Mouse (Mus musculus): ENCODE measurements at regions not wholly inside any gene's neighbourhood (a gene's known extent, or its start where the extent isn't known, plus 50 kb on each side); places are given as distances from the start of the nearest gene placed in this dataset.

GRCm38 (mm10) chr15:88083911-88084310, 516.2 kb upstream of the Zdhhc25 start:
- no peak overlapping the region for H3K27ac ChIP-seq (replicated peaks; ENCODE audit: low read depth, low read length)
- 60% methylated on average over 5 of the region's 5 CpGs for WGBS
- H3K4me3 ChIP-seq (ENCODE audit: low read depth, low read length) = no peak overlapping the region
- H3K9me3 ChIP-seq (replicated peaks; ENCODE audit: control insufficient read depth, low read length) = no peaks in the 10 kb centered on the region
- H3K4me2 ChIP-seq (ENCODE audit: low read depth, low read length) = no peak overlapping the region
- ATAC-seq (replicated peaks; ENCODE audit: insufficient number of reproducible peaks, low FRiP score, low TSS enrichment, low read depth) (no peak), DNase-seq (ENCODE audit: low spot score) (no peak)
- no peaks in the 10 kb centered on the region for H3K4me1 ChIP-seq (ENCODE audit: control insufficient read depth, insufficient read depth, low read length)
- no peak overlapping the region for H3K9ac ChIP-seq (replicated peaks; ENCODE audit: low read length)
- H3K36me3 ChIP-seq (replicated peaks; ENCODE audit: control insufficient read depth, insufficient read depth, low read depth, low read length) = no peaks in the 10 kb centered on the region
- H3K27me3 ChIP-seq (ENCODE audit: control insufficient read depth, insufficient read depth, low read length) = no peaks in the 10 kb centered on the region

GRCm38 (mm10) chr15:88085631-88086030, 514.5 kb upstream of the Zdhhc25 start:
- Histone ChIP-seq H3K4me2 (ENCODE audit: low read depth, low read length) (no peak overlapping the region), H3K4me3 (ENCODE audit: low read depth, low read length) (no peak overlapping the region), H3K4me1 (ENCODE audit: control insufficient read depth, insufficient read depth, low read length) (no peaks in the 10 kb centered on the region), H3K36me3 (replicated peaks; ENCODE audit: control insufficient read depth, insufficient read depth, low read depth, low read length) (no peaks in the 10 kb centered on the region), H3K9ac (replicated peaks; ENCODE audit: low read length) (no peak overlapping the region), H3K27me3 (ENCODE audit: control insufficient read depth, insufficient read depth, low read length) (no peaks in the 10 kb centered on the region), H3K9me3 (replicated peaks; ENCODE audit: control insufficient read depth, low read length) (no peaks in the 10 kb centered on the region), H3K27ac (replicated peaks; ENCODE audit: low read depth, low read length) (no peak overlapping the region)
- WGBS = 77% methylated on average over 3 of the region's 3 CpGs
- DNase-seq (ENCODE audit: low spot score) = no peak
- no peak for ATAC-seq (replicated peaks; ENCODE audit: insufficient number of reproducible peaks, low FRiP score, low TSS enrichment, low read depth)

- Histone ChIP-seq H3K36me3 (replicated peaks; ENCODE audit: control insufficient read depth, insufficient read depth, low read depth, low read length) (no peaks in the 10 kb centered on the region), H3K9me3 (replicated peaks; ENCODE audit: control insufficient read depth, low read length) (peaks cover 3% of the 10 kb centered on the region; the same call in 1 of the 2 replicates), H3K4me1 (ENCODE audit: control insufficient read depth, insufficient read depth, low read length) (no peaks in the 10 kb centered on the region), H3K9ac (replicated peaks; ENCODE audit: low read length) (no peak overlapping the region), H3K4me2 (ENCODE audit: low read depth, low read length) (no peak overlapping the region), H3K27ac (replicated peaks; ENCODE audit: low read depth, low read length) (no peak overlapping the region), H3K4me3 (ENCODE audit: low read depth, low read length) (no peak overlapping the region), H3K27me3 (ENCODE audit: control insufficient read depth, insufficient read depth, low read length) (no peaks in the 10 kb centered on the region)
- WGBS = 55% methylated on average over 4 of the region's 4 CpGs
- ATAC-seq (replicated peaks; ENCODE audit: insufficient number of reproducible peaks, low FRiP score, low TSS enrichment, low read depth) = no peak
- DNase-seq (ENCODE audit: low spot score) = no peak
Observed at GRCm38 (mm10) chr15:88089486-88089885, 510.6 kb upstream of the Zdhhc25 start.

GRCm38 (mm10) chr15:88091390-88091789, 508.7 kb upstream of the Zdhhc25 start:
- no peak overlapping the region for H3K4me3 ChIP-seq (ENCODE audit: low read depth, low read length)
- H3K27ac ChIP-seq (replicated peaks; ENCODE audit: low read depth, low read length) = no peak overlapping the region
- no peaks in the 10 kb centered on the region for H3K4me1 ChIP-seq (ENCODE audit: control insufficient read depth, insufficient read depth, low read length)
- no peak overlapping the region for H3K4me2 ChIP-seq (ENCODE audit: low read depth, low read length)
- WGBS = 88% methylated on average over 5 of the region's 5 CpGs
- no peaks in the 10 kb centered on the region for H3K36me3 ChIP-seq (replicated peaks; ENCODE audit: control insufficient read depth, insufficient read depth, low read depth, low read length)
- peaks cover 3% of the 10 kb centered on the region; the same call in 1 of the 2 replicates for H3K9me3 ChIP-seq (replicated peaks; ENCODE audit: control insufficient read depth, low read length)
- H3K27me3 ChIP-seq (ENCODE audit: control insufficient read depth, insufficient read depth, low read length) = no peaks in the 10 kb centered on the region
- no peak overlapping the region for H3K9ac ChIP-seq (replicated peaks; ENCODE audit: low read length)
- ATAC-seq (replicated peaks; ENCODE audit: insufficient number of reproducible peaks, low FRiP score, low TSS enrichment, low read depth) = no peak
- no peak for DNase-seq (ENCODE audit: low spot score)

- 47% methylated on average over 5 of the region's 5 CpGs for WGBS
Observed at GRCm38 (mm10) chr15:88120376-88120775, 479.7 kb upstream of the Zdhhc25 start.

GRCm38 (mm10) chr15:88123907-88124523, 476.1 kb upstream of the Zdhhc25 start:
- no peaks in the 10 kb centered on the region for H3K4me1 ChIP-seq (ENCODE audit: control insufficient read depth, insufficient read depth, low read length)
- H3K27ac ChIP-seq (replicated peaks; ENCODE audit: low read depth, low read length) = no peak overlapping the region
- no peaks in the 10 kb centered on the region for H3K9me3 ChIP-seq (replicated peaks; ENCODE audit: control insufficient read depth, low read length)
- 87% methylated on average over 24 of the region's 24 CpGs for WGBS
- no peak overlapping the region for H3K4me3 ChIP-seq (ENCODE audit: low read depth, low read length)
- no peaks in the 10 kb centered on the region for H3K27me3 ChIP-seq (ENCODE audit: control insufficient read depth, insufficient read depth, low read length)
- ATAC-seq (replicated peaks; ENCODE audit: insufficient number of reproducible peaks, low FRiP score, low TSS enrichment, low read depth) = no peak
- no peak overlapping the region for H3K9ac ChIP-seq (replicated peaks; ENCODE audit: low read length)
- H3K4me2 ChIP-seq (ENCODE audit: low read depth, low read length) = no peak overlapping the region
- no peaks in the 10 kb centered on the region for H3K36me3 ChIP-seq (replicated peaks; ENCODE audit: control insufficient read depth, insufficient read depth, low read depth, low read length)
- DNase-seq (ENCODE audit: low spot score) = no peak

More at GRCm38 (mm10) chr15:88120376-88120775, 479.7 kb upstream of the Zdhhc25 start:
- Histone ChIP-seq H3K4me1 (ENCODE audit: control insufficient read depth, insufficient read depth, low read length) (no peaks in the 10 kb centered on the region), H3K4me3 (ENCODE audit: low read depth, low read length) (no peak overlapping the region), H3K27ac (replicated peaks; ENCODE audit: low read depth, low read length) (no peak overlapping the region), H3K27me3 (ENCODE audit: control insufficient read depth, insufficient read depth, low read length) (no peaks in the 10 kb centered on the region), H3K9ac (replicated peaks; ENCODE audit: low read length) (no peak overlapping the region), H3K36me3 (replicated peaks; ENCODE audit: control insufficient read depth, insufficient read depth, low read depth, low read length) (no peaks in the 10 kb centered on the region), H3K9me3 (replicated peaks; ENCODE audit: control insufficient read depth, low read length) (no peaks in the 10 kb centered on the region), H3K4me2 (ENCODE audit: low read depth, low read length) (no peak overlapping the region)
- no peak for ATAC-seq (replicated peaks; ENCODE audit: insufficient number of reproducible peaks, low FRiP score, low TSS enrichment, low read depth)
- peak; percentile 68 for DNase-seq (ENCODE audit: low spot score)

- H3K4me3 ChIP-seq (ENCODE audit: low read depth, low read length) = no peak overlapping the region
- no peak overlapping the region for H3K4me2 ChIP-seq (ENCODE audit: low read depth, low read length)
- no peak overlapping the region for H3K27ac ChIP-seq (replicated peaks; ENCODE audit: low read depth, low read length)
- H3K9ac ChIP-seq (replicated peaks; ENCODE audit: low read length) = no peak overlapping the region
- ATAC-seq (replicated peaks; ENCODE audit: insufficient number of reproducible peaks, low FRiP score, low TSS enrichment, low read depth) (0 out of 2 replicates have a peak, but pooled peaks have one; percentile 48), DNase-seq (ENCODE audit: low spot score) (peak; percentile 59)
- H3K27me3 ChIP-seq (ENCODE audit: control insufficient read depth, insufficient read depth, low read length) = no peaks in the 10 kb centered on the region
- no peaks in the 10 kb centered on the region for H3K4me1 ChIP-seq (ENCODE audit: control insufficient read depth, insufficient read depth, low read length)
- no peaks in the 10 kb centered on the region for H3K36me3 ChIP-seq (replicated peaks; ENCODE audit: control insufficient read depth, insufficient read depth, low read depth, low read length)
- WGBS = 40% methylated on average over 7 of the region's 7 CpGs
- no peaks in the 10 kb centered on the region for H3K9me3 ChIP-seq (replicated peaks; ENCODE audit: control insufficient read depth, low read length)
Observed at GRCm38 (mm10) chr15:88146118-88146517, 454.0 kb upstream of the Zdhhc25 start.

- Histone ChIP-seq H3K27me3 (ENCODE audit: control insufficient read depth, insufficient read depth, low read length) (no peaks in the 10 kb centered on the region), H3K36me3 (replicated peaks; ENCODE audit: control insufficient read depth, insufficient read depth, low read depth, low read length) (no peaks in the 10 kb centered on the region), H3K9ac (replicated peaks; ENCODE audit: low read length) (no peak overlapping the region), H3K9me3 (replicated peaks; ENCODE audit: control insufficient read depth, low read length) (no peaks in the 10 kb centered on the region), H3K27ac (replicated peaks; ENCODE audit: low read depth, low read length) (no peak overlapping the region), H3K4me1 (ENCODE audit: control insufficient read depth, insufficient read depth, low read length) (no peaks in the 10 kb centered on the region), H3K4me3 (ENCODE audit: low read depth, low read length) (no peak overlapping the region), H3K4me2 (ENCODE audit: low read depth, low read length) (no peak overlapping the region)
- no peak for ATAC-seq (replicated peaks; ENCODE audit: insufficient number of reproducible peaks, low FRiP score, low TSS enrichment, low read depth)
- no peak for DNase-seq (ENCODE audit: low spot score)
- WGBS = 83% methylated on average over 6 of the region's 6 CpGs
Observed at GRCm38 (mm10) chr15:88151199-88151598, 448.9 kb upstream of the Zdhhc25 start.

All from embryonic facial prominence, embryonic 11.5 days (tissue).